Mouse (Mus musculus) leukemia stem cell, adult 10-12 weeks (primary cell): ENCODE measurements around the gene Rhox3a2. TPM values are rescaled to one million over a fixed set of nuclear protein-coding genes. Genes with fewer than 3 reads are reported as not detected.

Experiments used
- polyA plus RNA-seq: library from polyadenylated mRNA; stranded (reverse); fragments of >175 nt; gene quantifications from 2 replicates; pipeline ENCODE4 v1.2.3, GENCODE M21; 2012; ENCODE audit warnings: low replicate concordance

Gene Rhox3a2
- polyA plus RNA-seq = not detected in 2 replicates

DNA sequence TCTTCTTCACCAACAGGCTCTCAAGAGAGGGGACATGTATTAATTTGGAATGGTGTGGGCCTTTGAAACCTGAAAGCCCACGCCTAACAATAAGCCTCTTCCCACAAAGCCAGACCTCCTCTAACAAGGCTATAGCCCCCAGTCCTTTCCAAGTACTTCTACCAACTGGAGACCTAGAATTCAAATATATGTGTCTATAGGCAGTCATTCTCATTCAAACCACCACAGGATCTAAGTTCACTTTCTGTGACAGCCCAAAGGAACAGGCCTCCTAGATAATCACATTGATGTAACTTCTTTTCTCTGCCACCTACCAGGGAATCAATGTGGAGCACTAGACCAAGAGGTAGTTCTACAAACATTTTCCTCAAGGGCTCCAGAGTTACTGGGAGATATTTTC is at the start of gene Rhox3a2:
Rhox3a2 (plus strand) TSS at position 301 of the 400 bp plus-strand sequence.

DNA sequence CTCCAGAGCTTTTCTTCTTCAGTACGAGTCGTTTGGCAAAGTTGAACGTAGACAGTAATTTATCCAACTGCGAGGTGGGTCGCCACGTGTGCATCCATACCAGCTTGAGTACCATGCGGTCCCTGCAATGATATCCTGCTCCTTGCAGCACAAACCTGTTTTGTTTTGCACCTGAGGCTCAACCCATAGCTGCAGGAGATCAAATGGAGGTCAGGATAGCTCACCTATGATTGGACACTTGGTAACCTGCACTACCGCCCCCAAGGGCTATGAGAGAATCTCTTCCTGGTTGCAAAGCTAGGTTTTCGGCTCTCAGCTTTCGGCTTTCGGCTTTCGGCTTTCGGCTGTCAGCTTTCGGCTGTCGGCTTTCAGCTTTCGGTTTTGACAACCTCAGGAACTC is 10.7 kb downstream of the Rhox3a2 start, which contains the start of gene Rhox4a2:
Rhox4a2 (plus strand) TSS at position 301 of the 400 bp plus-strand sequence.

GRCm38 (mm10) chrX:37411767-37412166 is 31.9 kb downstream of the Rhox3a2 start, which contains the start of gene Rhox2b:
Gene Rhox2b (plus strand): TSS chrX:37412067.

GRCm38 (mm10) chrX:37432194-37432593 is 52.4 kb downstream of the Rhox3a2 start, which contains the start of gene Rhox4b:
Gene Rhox4b (plus strand): TSS chrX:37432494.

Other genes starting within 250 kb of the Rhox3a2 start
- not detected in 2 replicates for gene Akap14, start 211.2 kb upstream of the Rhox3a2 start, polyA plus RNA-seq
- 30.7 and 109 TPM in 2 replicates for gene Ndufa1, start 188.9 kb upstream of the Rhox3a2 start, polyA plus RNA-seq
- 1.7 and 2.7 TPM in 2 replicates for gene Rnf113a1, start 188.8 kb upstream of the Rhox3a2 start, polyA plus RNA-seq
- gene Gm9, start 169.0 kb upstream of the Rhox3a2 start, polyA plus RNA-seq = not detected in 2 replicates
- gene Rhox1, start 157.8 kb upstream of the Rhox3a2 start, polyA plus RNA-seq = not detected in 2 replicates
- not detected in 2 replicates for gene Rhox2a, start 135.1 kb upstream of the Rhox3a2 start, polyA plus RNA-seq
- not detected in 2 replicates for gene Rhox3a, start 130.1 kb upstream of the Rhox3a2 start, polyA plus RNA-seq
- gene Rhox4a, start 114.7 kb upstream of the Rhox3a2 start, polyA plus RNA-seq = not detected in 2 replicates
- gene Rhox4a2, start 10.8 kb downstream of the Rhox3a2 start, polyA plus RNA-seq = not detected in 2 replicates
- gene Rhox2b, start 32.0 kb downstream of the Rhox3a2 start, polyA plus RNA-seq = not detected in 2 replicates
- gene Rhox4b, start 52.5 kb downstream of the Rhox3a2 start, polyA plus RNA-seq = not detected in 2 replicates
- not detected in 2 replicates for gene Rhox2c, start 73.7 kb downstream of the Rhox3a2 start, polyA plus RNA-seq
- not detected in 2 replicates for gene Rhox3c, start 78.6 kb downstream of the Rhox3a2 start, polyA plus RNA-seq
- gene Rhox4c, start 100.3 kb downstream of the Rhox3a2 start, polyA plus RNA-seq = not detected in 2 replicates
- not detected in 2 replicates for gene Rhox2d, start 113.4 kb downstream of the Rhox3a2 start, polyA plus RNA-seq
- gene Rhox4d, start 134.3 kb downstream of the Rhox3a2 start, polyA plus RNA-seq = not detected in 2 replicates
- not detected in 2 replicates for gene Rhox2e, start 150.4 kb downstream of the Rhox3a2 start, polyA plus RNA-seq
- gene Rhox3e, start 162.0 kb downstream of the Rhox3a2 start, polyA plus RNA-seq = not detected in 2 replicates
- gene Rhox4e, start 177.4 kb downstream of the Rhox3a2 start, polyA plus RNA-seq = not detected in 2 replicates
- not detected in 2 replicates for gene Rhox2f, start 191.4 kb downstream of the Rhox3a2 start, polyA plus RNA-seq
- not detected in 2 replicates for gene Rhox3f, start 201.0 kb downstream of the Rhox3a2 start, polyA plus RNA-seq
- not detected in 2 replicates for gene Rhox4f, start 227.7 kb downstream of the Rhox3a2 start, polyA plus RNA-seq
- gene Rhox3g, start 248.6 kb downstream of the Rhox3a2 start, polyA plus RNA-seq = not detected in 2 replicates